Mouse (Mus musculus) liver, embryonic 13.5 days (tissue): ENCODE results near the gene Unc79. TPM values are rescaled to one million over a fixed set of nuclear protein-coding genes. Genes with fewer than 3 reads are reported as not detected.

ENCODE experiments used
- ATAC-seq: fragments of 200-750 bp; cut with Nextera tagmentation; 2 replicates; pipeline ENCODE4 v1.8.0; 2017; ENCODE audit warnings: low read depth, mild to moderate bottlenecking, moderate number of reproducible peaks, moderate library complexity
- DNase-seq: peaks from one replicate; pipeline ENCODE4 v3.0.0; 2022
- H3K27ac ChIP-seq: fragments of 300-500 bp; sonication (generic); 2 replicates; pipeline ENCODE4 v1.5.1; 2015; ENCODE audit warnings: moderate library complexity, mild to moderate bottlenecking, inconsistent platforms
- H3K27me3 ChIP-seq: fragments of 300-500 bp; sonication (generic); 2 replicates; pipeline ENCODE4 v1.6.1; 2015; ENCODE audit warnings: mild to moderate bottlenecking, inconsistent platforms
- H3K36me3 ChIP-seq: fragments of 300-500 bp; sonication (generic); 2 replicates; pipeline ENCODE4 v1.6.1; 2015; ENCODE audit warnings: mild to moderate bottlenecking, inconsistent platforms
- H3K4me1 ChIP-seq: fragments of 300-500 bp; sonication (generic); replicated peaks from 2 replicates; pipeline ENCODE4 v1.6.1; 2015; ENCODE audit warnings: inconsistent platforms
- H3K4me2 ChIP-seq: fragments of 300-500 bp; sonication (generic); 2 replicates; pipeline ENCODE4 v1.6.1; 2015; ENCODE audit warnings: inconsistent platforms, mild to moderate bottlenecking, moderate library complexity
- H3K4me3 ChIP-seq: fragments of 300-500 bp; sonication (generic); replicated peaks from 2 replicates; pipeline ENCODE4 v1.5.1; 2015; ENCODE audit warnings: mild to moderate bottlenecking, inconsistent platforms
- H3K9ac ChIP-seq: fragments of 300-500 bp; sonication (generic); 2 replicates; pipeline ENCODE4 v1.6.1; 2015; ENCODE audit warnings: mild to moderate bottlenecking, inconsistent platforms
- H3K9me3 ChIP-seq: fragments of 300-500 bp; sonication (generic); replicated peaks from 2 replicates; pipeline ENCODE4 v1.6.1; 2016; ENCODE audit warnings: inconsistent platforms
- WGBS: fragments of 180-500 bp; shearing (Covaris S2); methylation state at CpG from one replicate; pipeline ENCODE4 v1.1.7; 2015; ENCODE audit not compliant: insufficient replicate concordance; 5-methylcytosine and 5-hydroxymethylcytosine counted together
- polyA plus RNA-seq: library from polyadenylated mRNA; unstranded; fragments of >200 nt; fragmentation: Nextera tagmentation; extraction: Ambion mirVana; gene quantifications from 2 replicates; pipeline ENCODE4 v1.2.1, GENCODE M21; 2015

Gene Unc79
- 0.08 and 0.13 TPM in 2 replicates for polyA plus RNA-seq

DNA sequence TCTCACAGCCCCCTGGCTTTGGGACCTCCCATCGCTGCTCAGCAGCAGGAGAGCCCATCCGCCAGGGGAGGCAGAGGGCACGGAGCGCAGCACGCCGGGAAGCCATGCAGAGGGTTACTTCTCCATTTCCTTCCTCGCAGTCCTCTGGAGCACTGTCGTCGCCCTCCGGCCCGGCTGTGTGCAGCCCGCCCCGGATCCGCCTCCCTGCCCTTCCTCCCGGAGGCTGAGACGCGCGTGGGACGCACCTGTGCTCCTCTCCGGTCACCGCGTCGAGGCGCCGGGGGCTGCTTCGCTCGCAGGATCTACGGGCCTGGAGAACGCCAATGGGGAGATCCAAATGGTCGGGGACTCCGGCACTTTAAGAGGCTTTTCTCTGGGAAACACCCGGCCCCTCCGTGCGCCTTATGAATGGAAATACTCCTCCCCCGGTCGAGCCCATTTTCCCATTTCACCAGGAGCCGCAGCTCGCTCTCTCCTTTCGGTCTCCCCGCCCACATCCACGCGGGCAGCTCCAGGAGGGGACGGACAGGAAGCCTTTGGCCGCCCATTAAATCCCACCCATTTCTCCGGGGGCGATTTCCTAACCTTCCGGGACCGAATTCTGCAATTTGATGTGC, at the start of gene Unc79:
Unc79 (plus strand) TSS at position 82 of the 617 bp plus-strand sequence.
- Histone ChIP-seq H3K4me3 (peak within 1 kb of the TSS; percentile 51), H3K27ac (no peak within 1 kb of the TSS), H3K4me2 (peak within 1 kb of the TSS; percentile 67), H3K9ac (no peak within 1 kb of the TSS), H3K9me3 (no peaks in the 10 kb centered on the region), H3K4me1 (peaks cover 3% of the 10 kb centered on the region; the same call in 1 of the 2 replicates), H3K36me3 (no peaks in the 10 kb centered on the region), H3K27me3 (peaks cover 27% of the 10 kb centered on the region)
- WGBS: 1% methylated on average over 48 of the region's 48 CpGs
- no peak for DNase-seq
- ATAC-seq: peak; percentile 34; the same call in 1 of the 2 replicates

DNA sequence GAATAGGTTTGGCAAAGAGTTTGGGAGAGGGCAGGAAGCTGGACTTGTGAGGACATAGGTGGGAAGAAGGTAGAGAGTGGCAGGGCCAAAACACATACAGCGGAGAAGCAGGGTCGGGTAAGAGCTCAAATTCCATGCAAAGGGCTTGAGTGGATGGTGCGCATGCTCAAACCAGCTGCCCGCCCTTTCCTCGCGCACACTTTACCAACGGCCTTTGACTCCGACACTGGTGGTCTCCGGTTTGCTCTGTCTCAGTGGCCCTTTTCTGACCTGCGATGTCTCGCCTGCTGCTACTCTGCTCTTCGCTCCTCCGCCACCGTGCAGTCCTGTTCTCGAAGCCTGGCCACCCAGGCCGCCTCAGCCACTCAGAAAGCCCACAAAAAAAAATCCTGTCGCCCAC, 49.6 kb upstream of the Unc79 start, which contains the start of gene Cox8c:
Cox8c (plus strand) TSS at position 226 of the 400 bp plus-strand sequence.
- WGBS: 84% methylated on average over 17 of the region's 17 CpGs
- Histone ChIP-seq H3K4me2 (no peak within 1 kb of the TSS), H3K4me3 (no peak within 1 kb of the TSS), H3K27me3 (no peaks in the 10 kb centered on the region), H3K9ac (no peak within 1 kb of the TSS), H3K36me3 (no peaks in the 10 kb centered on the region), H3K4me1 (no peaks in the 10 kb centered on the region), H3K9me3 (0 out of 2 replicates have a peak, but pooled peaks cover 2% of the 10 kb centered on the region), H3K27ac (no peak within 1 kb of the TSS)
- ATAC-seq (no peak), DNase-seq (no peak)

DNA sequence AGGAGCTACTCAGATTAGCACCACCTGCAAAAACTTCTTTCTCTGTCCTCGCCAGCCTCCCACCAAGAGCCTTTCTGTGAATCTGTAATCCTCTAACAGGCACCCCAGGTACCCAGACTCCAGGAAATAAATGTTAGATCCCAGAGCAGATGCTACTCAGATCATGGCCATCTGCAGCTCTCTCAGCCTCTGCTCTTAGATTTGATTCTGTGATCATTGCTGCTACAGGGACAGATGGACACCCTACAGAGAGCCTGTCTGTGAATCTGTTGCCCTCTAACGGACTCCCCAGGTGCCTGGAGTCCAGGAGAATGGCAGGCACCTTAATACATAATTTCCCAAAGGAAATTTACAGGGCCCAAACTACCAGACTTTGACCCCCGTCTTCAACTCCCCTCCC, 40.5 kb upstream of the Unc79 start:
- H3K9ac ChIP-seq: no peak overlapping the region
- ATAC-seq (no peak), DNase-seq (no peak)
- no peaks in the 10 kb centered on the region for H3K4me1 ChIP-seq
- no peaks in the 10 kb centered on the region for H3K27me3 ChIP-seq
- no peaks in the 10 kb centered on the region for H3K36me3 ChIP-seq
- H3K4me3 ChIP-seq: no peak overlapping the region
- WGBS: 42% methylated on average over 3 of the region's 3 CpGs
- no peaks in the 10 kb centered on the region for H3K9me3 ChIP-seq
- H3K4me2 ChIP-seq: no peak overlapping the region
- no peak overlapping the region for H3K27ac ChIP-seq

DNA sequence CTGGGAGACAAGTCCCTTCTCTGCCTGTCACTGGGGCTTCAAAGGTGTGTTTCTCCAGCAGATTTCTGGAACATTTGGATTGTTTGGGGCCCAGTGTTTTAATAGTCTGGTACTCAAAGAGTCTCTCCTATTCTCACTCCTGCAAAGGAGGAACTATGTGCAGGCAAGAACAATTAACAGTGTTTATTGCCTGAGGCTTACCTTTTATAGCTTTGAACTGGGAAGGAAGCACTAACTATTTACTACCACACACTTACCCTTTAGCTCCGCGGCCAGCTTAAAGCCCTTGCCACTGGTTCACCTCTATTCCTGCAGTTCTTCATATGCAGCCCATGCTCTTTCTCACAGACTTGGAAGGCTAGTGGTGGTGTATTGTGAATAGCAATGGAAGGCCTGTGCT, 32.6 kb upstream of the Unc79 start:
- DNase-seq (no peak), ATAC-seq (no peak)

DNA sequence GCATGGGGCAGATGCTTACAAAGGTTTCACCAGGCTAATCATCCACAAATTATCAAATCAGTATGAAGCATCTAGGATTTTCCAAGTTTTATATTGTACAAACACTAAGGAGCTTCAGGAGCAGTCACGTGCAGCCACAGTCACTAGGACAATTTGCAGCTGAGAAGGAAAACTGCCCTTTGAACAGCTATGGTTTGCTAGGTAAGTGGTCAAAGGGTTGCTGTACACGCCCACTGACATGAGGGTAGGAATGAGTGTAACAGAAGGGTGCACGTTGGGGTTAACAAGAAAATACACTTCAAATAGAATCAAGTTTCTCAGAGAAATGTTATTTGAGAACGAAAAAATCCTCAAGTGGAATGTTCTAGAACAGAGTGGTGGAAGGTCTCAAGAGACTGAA, 18.9 kb upstream of the Unc79 start:
- DNase-seq: no peak
- no peaks in the 10 kb centered on the region for H3K36me3 ChIP-seq
- H3K27me3 ChIP-seq: no peaks in the 10 kb centered on the region
- no peak for ATAC-seq
- H3K9me3 ChIP-seq: no peaks in the 10 kb centered on the region
- H3K4me1 ChIP-seq: no peaks in the 10 kb centered on the region
- H3K4me2 ChIP-seq: no peak overlapping the region
- H3K9ac ChIP-seq: no peak overlapping the region
- H3K4me3 ChIP-seq: no peak overlapping the region
- H3K27ac ChIP-seq: no peak overlapping the region
- WGBS: 46% methylated on average over 4 of the region's 4 CpGs

More for the DNA sequence above, 32.6 kb upstream of the Unc79 start:
- no peaks in the 10 kb centered on the region for H3K36me3 ChIP-seq
- WGBS: 42% methylated on average over 2 of the region's 2 CpGs
- H3K27ac ChIP-seq: no peak overlapping the region
- no peaks in the 10 kb centered on the region for H3K27me3 ChIP-seq
- no peak overlapping the region for H3K4me3 ChIP-seq
- H3K9me3 ChIP-seq: no peaks in the 10 kb centered on the region
- no peak overlapping the region for H3K9ac ChIP-seq
- H3K4me2 ChIP-seq: no peak overlapping the region
- no peaks in the 10 kb centered on the region for H3K4me1 ChIP-seq

DNA sequence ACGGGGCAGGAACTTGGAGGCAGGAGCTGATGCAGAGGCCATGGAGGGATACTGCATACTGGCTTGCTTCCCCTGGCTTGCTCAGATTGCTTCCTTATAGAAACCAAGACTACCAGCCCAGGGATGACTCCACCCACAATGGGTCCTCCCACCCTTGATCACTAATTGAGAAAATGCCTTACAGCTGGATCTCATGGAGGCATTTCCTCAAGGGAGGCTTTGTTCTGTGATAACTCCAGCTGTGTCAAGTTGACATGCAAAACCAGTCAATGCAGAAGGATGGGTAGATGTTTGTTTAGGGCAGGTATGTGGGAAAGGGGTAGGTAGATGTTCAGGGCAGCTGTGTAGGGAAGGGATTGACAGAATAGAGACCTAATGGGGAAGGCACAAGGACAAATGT, 18.3 kb upstream of the Unc79 start:
- H3K27ac ChIP-seq: no peak overlapping the region
- DNase-seq (no peak), ATAC-seq (no peak)
- no peak overlapping the region for H3K4me3 ChIP-seq
- H3K27me3 ChIP-seq: no peaks in the 10 kb centered on the region
- 50% methylated on average over 1 of the region's 1 CpGs for WGBS
- no peaks in the 10 kb centered on the region for H3K4me1 ChIP-seq
- H3K36me3 ChIP-seq: no peaks in the 10 kb centered on the region
- no peaks in the 10 kb centered on the region for H3K9me3 ChIP-seq
- H3K9ac ChIP-seq: no peak overlapping the region
- H3K4me2 ChIP-seq: no peak overlapping the region

DNA sequence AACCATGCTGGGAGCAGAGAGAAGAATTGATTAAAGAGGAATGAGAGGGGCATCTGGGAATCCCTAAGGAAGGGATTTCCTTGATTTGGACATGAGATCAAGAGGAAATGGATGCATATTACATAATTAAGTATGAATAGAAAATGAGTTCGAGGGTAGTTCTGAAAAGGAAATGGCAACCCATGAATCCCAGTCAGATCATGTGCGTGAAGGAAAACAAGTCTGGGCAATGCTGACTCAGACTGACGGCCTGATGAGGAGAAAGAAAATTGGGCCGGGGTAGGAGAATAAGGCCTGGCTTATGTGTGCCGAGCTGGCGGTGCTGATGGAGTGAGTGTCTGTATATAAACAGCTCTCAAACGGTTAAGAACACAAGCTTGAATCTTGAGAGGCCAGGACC, 17.9 kb upstream of the Unc79 start:
- WGBS: 71% methylated on average over 7 of the region's 7 CpGs
- Histone ChIP-seq H3K4me1 (no peaks in the 10 kb centered on the region), H3K36me3 (no peaks in the 10 kb centered on the region), H3K27me3 (no peaks in the 10 kb centered on the region), H3K27ac (no peak overlapping the region), H3K9ac (no peak overlapping the region), H3K9me3 (no peaks in the 10 kb centered on the region), H3K4me2 (no peak overlapping the region), H3K4me3 (no peak overlapping the region)
- DNase-seq (no peak), ATAC-seq (no peak)

DNA sequence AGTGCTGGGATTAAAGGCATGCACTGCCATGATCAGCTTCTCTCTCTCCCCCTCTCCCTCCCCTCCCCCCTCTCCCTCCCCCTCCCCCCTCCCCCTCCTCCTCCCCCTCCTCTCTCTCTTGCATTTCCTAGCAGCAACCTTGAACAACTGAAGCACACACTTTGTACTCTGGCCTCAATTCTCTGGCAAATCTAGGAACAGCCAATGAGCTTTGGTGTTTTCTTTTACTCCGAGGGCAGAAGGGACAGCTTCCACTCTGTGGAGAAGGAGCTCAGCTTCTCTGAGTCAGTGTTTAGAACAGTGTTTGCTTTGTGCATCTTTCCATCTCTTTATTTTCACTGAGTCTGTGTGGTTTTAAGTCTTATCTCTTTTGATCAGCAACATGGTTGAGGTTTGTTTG, 12.8 kb upstream of the Unc79 start:
- Histone ChIP-seq H3K4me3 (no peak overlapping the region), H3K27me3 (no peaks in the 10 kb centered on the region), H3K4me2 (no peak overlapping the region), H3K9ac (no peak overlapping the region), H3K27ac (no peak overlapping the region), H3K9me3 (no peaks in the 10 kb centered on the region), H3K4me1 (no peaks in the 10 kb centered on the region), H3K36me3 (no peaks in the 10 kb centered on the region)
- DNase-seq (no peak), ATAC-seq (no peak; the same call in 1 of the 2 replicates)
- 41% methylated on average over 1 of the region's 1 CpGs for WGBS

DNA sequence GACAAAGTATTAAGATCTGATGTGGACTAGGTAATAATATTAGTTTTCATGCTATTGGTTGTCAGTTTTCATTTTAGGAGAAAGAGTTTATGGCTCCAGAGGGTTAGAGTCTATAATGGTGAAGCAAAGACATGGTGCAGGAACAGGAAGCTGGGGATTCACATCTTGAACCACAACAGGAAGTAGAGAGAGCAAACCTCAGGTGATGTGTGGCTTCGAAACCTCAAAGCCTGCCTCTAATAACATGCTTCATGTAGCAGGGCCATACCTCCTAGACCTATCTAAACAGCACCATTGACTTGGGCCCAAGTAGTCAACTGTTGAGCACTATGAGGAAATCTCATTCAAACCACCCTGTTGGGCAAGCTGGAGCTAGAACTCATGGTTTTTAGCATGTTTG, 3.1 kb upstream of the Unc79 start:
- no peak for DNase-seq

DNA sequence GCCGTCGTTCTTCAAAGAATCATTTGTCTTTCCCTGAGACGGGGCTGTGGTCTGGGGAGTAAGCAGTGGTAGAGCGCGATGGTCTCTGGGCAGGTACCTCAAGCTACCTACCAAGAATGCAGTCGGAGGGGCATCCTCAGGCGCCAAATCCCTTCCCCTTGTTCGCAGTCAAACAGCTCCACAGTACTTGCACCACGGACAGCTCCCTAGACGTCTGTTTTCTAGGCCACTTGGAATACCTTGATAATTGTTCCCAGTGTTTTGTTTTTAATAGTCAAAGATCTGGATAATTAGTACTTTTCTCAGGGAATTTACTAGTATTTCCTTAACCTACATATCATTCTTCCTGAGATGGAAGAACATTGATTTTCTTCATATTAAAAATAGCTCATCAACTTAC, 833 bp upstream of the Unc79 start:
- Histone ChIP-seq H3K27me3 (peaks cover 27% of the 10 kb centered on the region), H3K27ac (no peak overlapping the region), H3K4me2 (no peak overlapping the region), H3K36me3 (no peaks in the 10 kb centered on the region), H3K4me1 (peaks cover 3% of the 10 kb centered on the region; the same call in 1 of the 2 replicates), H3K4me3 (no peak overlapping the region), H3K9me3 (no peaks in the 10 kb centered on the region), H3K9ac (no peak overlapping the region)
- no peak for DNase-seq
- 25% methylated on average over 10 of the region's 10 CpGs for WGBS
- ATAC-seq: no peak

More for the DNA sequence above, 3.1 kb upstream of the Unc79 start:
- H3K27me3 ChIP-seq: peaks cover 27% of the 10 kb centered on the region
- no peak overlapping the region for H3K4me2 ChIP-seq
- WGBS: 41% methylated on average over 1 of the region's 1 CpGs
- no peak for ATAC-seq
- H3K9me3 ChIP-seq: no peaks in the 10 kb centered on the region
- H3K27ac ChIP-seq: no peak overlapping the region
- peaks cover 3% of the 10 kb centered on the region; the same call in 1 of the 2 replicates for H3K4me1 ChIP-seq
- H3K9ac ChIP-seq: no peak overlapping the region
- H3K36me3 ChIP-seq: no peaks in the 10 kb centered on the region
- H3K4me3 ChIP-seq: no peak overlapping the region

DNA sequence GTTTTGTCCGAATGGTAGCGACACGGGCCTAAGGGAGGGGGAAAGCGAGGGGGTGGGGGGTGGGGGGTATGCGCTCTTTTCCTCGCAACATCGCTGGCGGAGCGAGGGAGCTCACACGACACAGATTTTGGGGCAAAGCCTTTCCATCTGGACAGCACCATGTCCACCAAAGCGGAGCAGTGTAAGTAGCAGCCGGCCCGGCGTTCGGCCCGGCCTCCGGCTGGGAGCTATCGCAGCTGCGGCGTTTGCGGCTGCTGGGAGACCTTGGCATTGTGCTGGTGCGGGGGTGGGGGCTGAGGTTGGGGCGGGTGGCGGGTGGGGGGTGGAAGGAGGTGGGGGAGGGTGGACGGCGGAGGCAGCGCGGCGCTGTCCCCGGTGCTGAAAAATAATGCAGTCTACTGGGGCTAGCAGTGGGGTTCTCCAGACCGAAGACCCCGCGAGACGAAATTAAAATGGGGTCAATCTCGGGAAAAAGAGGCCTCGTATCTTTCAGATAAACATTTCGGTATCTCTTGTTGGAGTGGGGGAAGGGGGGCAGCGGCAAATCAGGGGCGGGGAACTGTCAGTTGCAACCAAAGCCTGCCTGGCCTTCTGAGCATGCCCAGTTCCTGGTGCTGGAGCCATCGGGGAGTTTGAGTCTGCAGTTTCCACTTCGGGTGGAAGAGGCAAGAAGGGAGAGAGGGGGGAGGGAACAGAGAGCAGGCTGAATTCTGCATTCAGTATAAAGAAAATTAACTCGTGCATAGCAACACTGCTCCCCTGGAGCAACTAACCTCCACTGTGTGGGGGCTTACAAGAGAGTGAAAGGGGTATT, 943 bp downstream of the Unc79 start:
- DNase-seq (no peak), ATAC-seq (peak; percentile 18; the same call in 1 of the 2 replicates)
- H3K9me3 ChIP-seq: no peaks in the 10 kb centered on the region
- H3K4me3 ChIP-seq: peak overlapping the region; percentile 51
- no peak overlapping the region for H3K27ac ChIP-seq
- no peak overlapping the region for H3K9ac ChIP-seq
- no peaks in the 10 kb centered on the region for H3K36me3 ChIP-seq
- peak overlapping the region; percentile 67 for H3K4me2 ChIP-seq
- H3K4me1 ChIP-seq: peaks cover 3% of the 10 kb centered on the region; the same call in 1 of the 2 replicates
- H3K27me3 ChIP-seq: peaks cover 27% of the 10 kb centered on the region
- WGBS: 1% methylated on average over 42 of the region's 42 CpGs
